Comparison of ENCODE assay signal across 9 mouse cellular contexts in the genomic region with DNA sequence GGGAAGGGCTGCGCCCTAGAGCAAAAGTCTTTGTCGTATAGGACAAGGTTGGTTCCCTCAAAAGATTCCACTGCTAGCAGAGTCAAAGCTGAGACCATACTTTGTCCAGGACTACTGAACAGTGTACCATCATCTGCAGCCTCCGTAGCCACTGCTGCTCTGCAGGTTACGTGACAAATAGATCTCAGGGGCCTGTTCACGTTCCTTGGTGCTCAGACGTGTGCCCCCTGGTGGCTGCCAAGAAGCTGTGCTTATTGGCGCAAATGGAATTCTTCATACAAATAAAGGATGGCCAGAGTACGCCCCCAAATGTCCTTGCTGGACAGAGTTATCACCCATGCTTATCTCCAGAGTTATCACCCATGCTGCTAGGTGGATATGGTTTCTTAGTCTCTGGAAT. TPM values are rescaled to one million over a fixed set of nuclear protein-coding genes. Genes with fewer than 3 reads are reported as not detected.
DNase-seq lines count a peak whose midpoint lies in the region; ATAC-seq and TF ChIP-seq lines count a peak whose summit lies in the region.
"Had no signal": no experiment of that assay in that cellular context is flagged by ENCODE, and none has a peak within 500 bp of the region (broad histone marks: within the 10 kb centered on the region; RNA-seq: fewer than 3 reads in every experiment).

No protein-coding gene starts in this region.

- no peak overlapping the region for H3K9ac ChIP-seq in embryonic facial prominence, embryonic 15.5 days
- H3K9ac ChIP-seq: stomach, embryonic 15.5 days had no signal

- ATAC-seq in embryonic facial prominence, embryonic 15.5 days (ENCODE audit: insufficient number of reproducible peaks, low FRiP score, low TSS enrichment, low read depth): 0 out of 2 replicates have a peak, but pooled peaks have one; percentile 20
- ATAC-seq in inflammation-experienced regulatory T-cells, adult 6 months: peak; percentile 63
- peak; percentile 37; the same call in 1 of the 2 replicates for ATAC-seq in neutrophil, adult 5-6 weeks (ENCODE audit: extremely low read depth, insufficient number of reproducible peaks, low FRiP score, poor library complexity, severe bottlenecking)

- peaks cover 14% of the 10 kb centered on the region for H3K36me3 ChIP-seq in embryonic facial prominence, embryonic 15.5 days

- TF ChIP-seq CTCF in brain, embryonic 14.5 days (IDR thresholded peaks at IDR 0.05; ENCODE audit: borderline replicate concordance, extremely low read depth, insufficient read depth, insufficient read length): peak; percentile 93

- TF ChIP-seq POLR2A in brain, embryonic 14.5 days (IDR thresholded peaks at IDR 0.05; ENCODE audit: borderline replicate concordance, extremely low read depth, insufficient read depth, insufficient read length, poor library complexity, severe bottlenecking): no peak

- peak; percentile 21 to 46 for DNase-seq in urinary bladder, postnatal 36 days (ENCODE audit: low spot score in 2 of 2)
- no peak for DNase-seq in urinary bladder, adult 18-20 months (ENCODE audit: low spot score in 2 of 2)
- DNase-seq in brain, embryonic 14.5 days (ENCODE audit: low read depth): peak; percentile 97
- DNase-seq in lung, adult 18-20 months: peak; percentile 43 to 44
- DNase-seq in frontal cortex, postnatal 25 days (ENCODE audit: low spot score in 2 of 2): no peak

- no peaks in the 10 kb centered on the region for H3K27me3 ChIP-seq in embryonic facial prominence, embryonic 15.5 days
- H3K27me3 ChIP-seq: stomach, embryonic 15.5 days had no signal

- 22% methylated on average over 8 of the region's 8 CpGs for WGBS in embryonic facial prominence, embryonic 15.5 days

- H3K27ac ChIP-seq in embryonic facial prominence, embryonic 15.5 days (replicated peaks): no peak overlapping the region
- H3K27ac ChIP-seq: stomach, embryonic 15.5 days had no signal

- no peak overlapping the region for H3K4me2 ChIP-seq in embryonic facial prominence, embryonic 15.5 days (replicated peaks)
- H3K4me2 ChIP-seq: stomach, embryonic 15.5 days had no signal

- no peak overlapping the region for H3K4me3 ChIP-seq in embryonic facial prominence, embryonic 15.5 days (replicated peaks)
- H3K4me3 ChIP-seq: stomach, embryonic 15.5 days had no signal

- H3K4me1 ChIP-seq in embryonic facial prominence, embryonic 15.5 days: peaks cover 17% of the 10 kb centered on the region

- H3K9me3 ChIP-seq in embryonic facial prominence, embryonic 15.5 days (replicated peaks): no peaks in the 10 kb centered on the region
- H3K9me3 ChIP-seq: stomach, embryonic 15.5 days had no signal

RNA-seq across cellular contexts. Expression of a gene that starts 10.3 kb away (rescaled TPM):
- 61.7 and 83.6 TPM in 2 replicates for polyA plus RNA-seq in brain, embryonic 14.5 days (2012; rRNA removed)
- 33.2 and 34.5 TPM in 2 replicates for polyA plus RNA-seq in embryonic facial prominence, embryonic 15.5 days (2015; fragmentation: Nextera tagmentation; extraction: Ambion mirVana)
- 10 to 100 TPM; 39.2 to 72.4 (median 62.7) TPM for polyA plus RNA-seq in inflammation-experienced regulatory T-cells, adult 6 months (2017; shearing (Covaris generic))
- 210 and 220 TPM in 2 replicates for total RNA-seq in neutrophil, adult 5-6 weeks (2017)

RNA-seq across cellular contexts. Expression of a gene that starts 43.4 kb away (rescaled TPM):
- 1,097 and 1,604 TPM in 2 replicates for polyA plus RNA-seq in brain, embryonic 14.5 days (2012; rRNA removed)
- 118 and 126 TPM in 2 replicates for polyA plus RNA-seq in embryonic facial prominence, embryonic 15.5 days (2015; fragmentation: Nextera tagmentation; extraction: Ambion mirVana)
- not detected for polyA plus RNA-seq in inflammation-experienced regulatory T-cells, adult 6 months (2017; shearing (Covaris generic))
- total RNA-seq in neutrophil, adult 5-6 weeks (2017): 0.58 TPM in 1 of 2 replicates, not detected in the other

Comparison
In these comparisons a context has a peak if more than half of its experiments do, and no peak if none do; other contexts are left out.
1. DNase-seq: peak in urinary bladder, postnatal 36 days (2 of 2), brain, embryonic 14.5 days (single experiment) and lung, adult 18-20 months (2 of 2); none in urinary bladder, adult 18-20 months (0 of 2) and frontal cortex, postnatal 25 days (0 of 2).
2. RNA of a gene that starts 43.4 kb away (polyA plus RNA-seq): 1,097 to 1,604 TPM in brain, embryonic 14.5 days and 118 to 126 TPM in embryonic facial prominence, embryonic 15.5 days; not detected in inflammation-experienced regulatory T-cells, adult 6 months; every median in the first group is over 100 times any median in the second.
3. Peak in every context shown above with its lines, with median percentiles within 50 percentile points of each other: ATAC-seq.